Mouse (Mus musculus): ENCODE results near the gene Aldh1l1. TPM values are rescaled to one million over a fixed set of nuclear protein-coding genes. Genes with fewer than 3 reads are reported as not detected.

The Aldh1l1 gene
- polyA plus RNA-seq, 1 experiment from 2014 or later, result 1.2 TPM

GRCm38 (mm10) chr6:90501222-90501940 is 15.2 kb downstream of the Aldh1l1 start:
- Histone ChIP-seq H3K9ac (replicated peaks; ENCODE audit: low read length) (no peak overlapping the region), H3K4me3 (ENCODE audit: low read depth, low read length) (no peak overlapping the region), H3K27me3 (ENCODE audit: control insufficient read depth, insufficient read depth, low read length) (no peaks in the 10 kb centered on the region), H3K36me3 (replicated peaks; ENCODE audit: control insufficient read depth, insufficient read depth, low read depth, low read length) (no peaks in the 10 kb centered on the region), H3K9me3 (replicated peaks; ENCODE audit: control insufficient read depth, low read length) (no peaks in the 10 kb centered on the region), H3K27ac (replicated peaks; ENCODE audit: low read depth, low read length) (no peak overlapping the region), H3K4me1 (ENCODE audit: control insufficient read depth, insufficient read depth, low read length) (no peaks in the 10 kb centered on the region), H3K4me2 (ENCODE audit: low read depth, low read length) (no peak overlapping the region)
- DNase-seq (ENCODE audit: low spot score) (no peak), ATAC-seq (replicated peaks; ENCODE audit: insufficient number of reproducible peaks, low FRiP score, low TSS enrichment, low read depth) (no peak)
- 81% methylated on average over 8 of the region's 8 CpGs for WGBS

GRCm38 (mm10) chr6:90505906-90506305 is 19.7 kb downstream of the Aldh1l1 start:
- H3K4me3 ChIP-seq (ENCODE audit: low read depth, low read length), result no peak overlapping the region
- no peak overlapping the region for H3K9ac ChIP-seq (replicated peaks; ENCODE audit: low read length)
- no peaks in the 10 kb centered on the region for H3K9me3 ChIP-seq (replicated peaks; ENCODE audit: control insufficient read depth, low read length)
- ATAC-seq (replicated peaks; ENCODE audit: insufficient number of reproducible peaks, low FRiP score, low TSS enrichment, low read depth) (no peak), DNase-seq (ENCODE audit: low spot score) (no peak)
- H3K27ac ChIP-seq (replicated peaks; ENCODE audit: low read depth, low read length), result no peak overlapping the region
- no peaks in the 10 kb centered on the region for H3K4me1 ChIP-seq (ENCODE audit: control insufficient read depth, insufficient read depth, low read length)
- H3K27me3 ChIP-seq (ENCODE audit: control insufficient read depth, insufficient read depth, low read length), result no peaks in the 10 kb centered on the region
- no peaks in the 10 kb centered on the region for H3K36me3 ChIP-seq (replicated peaks; ENCODE audit: control insufficient read depth, insufficient read depth, low read depth, low read length)
- WGBS, result 64% methylated on average over 6 of the region's 6 CpGs
- H3K4me2 ChIP-seq (ENCODE audit: low read depth, low read length), result no peak overlapping the region

- Histone ChIP-seq H3K4me3 (ENCODE audit: low read depth, low read length) (no peak overlapping the region), H3K27ac (replicated peaks; ENCODE audit: low read depth, low read length) (no peak overlapping the region), H3K4me1 (ENCODE audit: control insufficient read depth, insufficient read depth, low read length) (no peaks in the 10 kb centered on the region), H3K36me3 (replicated peaks; ENCODE audit: control insufficient read depth, insufficient read depth, low read depth, low read length) (no peaks in the 10 kb centered on the region), H3K9me3 (replicated peaks; ENCODE audit: control insufficient read depth, low read length) (no peaks in the 10 kb centered on the region), H3K4me2 (ENCODE audit: low read depth, low read length) (no peak overlapping the region), H3K9ac (replicated peaks; ENCODE audit: low read length) (no peak overlapping the region), H3K27me3 (ENCODE audit: control insufficient read depth, insufficient read depth, low read length) (no peaks in the 10 kb centered on the region)
- 55% methylated on average over 16 of the region's 16 CpGs for WGBS
- DNase-seq (ENCODE audit: low spot score) (no peak), ATAC-seq (replicated peaks; ENCODE audit: insufficient number of reproducible peaks, low FRiP score, low TSS enrichment, low read depth) (no peak)
Measured at GRCm38 (mm10) chr6:90506673-90507311, 20.6 kb downstream of the Aldh1l1 start.

- Histone ChIP-seq H3K9ac (replicated peaks; ENCODE audit: low read length) (no peak overlapping the region), H3K27ac (replicated peaks; ENCODE audit: low read depth, low read length) (no peak overlapping the region), H3K4me2 (ENCODE audit: low read depth, low read length) (no peak overlapping the region), H3K36me3 (replicated peaks; ENCODE audit: control insufficient read depth, insufficient read depth, low read depth, low read length) (no peaks in the 10 kb centered on the region), H3K4me1 (ENCODE audit: control insufficient read depth, insufficient read depth, low read length) (no peaks in the 10 kb centered on the region), H3K27me3 (ENCODE audit: control insufficient read depth, insufficient read depth, low read length) (no peaks in the 10 kb centered on the region), H3K9me3 (replicated peaks; ENCODE audit: control insufficient read depth, low read length) (no peaks in the 10 kb centered on the region), H3K4me3 (ENCODE audit: low read depth, low read length) (no peak overlapping the region)
- ATAC-seq (replicated peaks; ENCODE audit: insufficient number of reproducible peaks, low FRiP score, low TSS enrichment, low read depth), result no peak
- no peak for DNase-seq (ENCODE audit: low spot score)
Measured at GRCm38 (mm10) chr6:90507443-90507842, 21.2 kb downstream of the Aldh1l1 start.

GRCm38 (mm10) chr6:90508197-90508624 is 22.0 kb downstream of the Aldh1l1 start:
- no peaks in the 10 kb centered on the region for H3K9me3 ChIP-seq (replicated peaks; ENCODE audit: control insufficient read depth, low read length)
- 29% methylated on average over 4 of the region's 4 CpGs for WGBS
- no peak overlapping the region for H3K4me2 ChIP-seq (ENCODE audit: low read depth, low read length)
- no peaks in the 10 kb centered on the region for H3K4me1 ChIP-seq (ENCODE audit: control insufficient read depth, insufficient read depth, low read length)
- no peak overlapping the region for H3K27ac ChIP-seq (replicated peaks; ENCODE audit: low read depth, low read length)
- H3K9ac ChIP-seq (replicated peaks; ENCODE audit: low read length), result no peak overlapping the region
- no peaks in the 10 kb centered on the region for H3K27me3 ChIP-seq (ENCODE audit: control insufficient read depth, insufficient read depth, low read length)
- peak; percentile 50; the same call in 1 of the 2 replicates for ATAC-seq (replicated peaks; ENCODE audit: insufficient number of reproducible peaks, low FRiP score, low TSS enrichment, low read depth)
- no peaks in the 10 kb centered on the region for H3K36me3 ChIP-seq (replicated peaks; ENCODE audit: control insufficient read depth, insufficient read depth, low read depth, low read length)
- no peak overlapping the region for H3K4me3 ChIP-seq (ENCODE audit: low read depth, low read length)
- peak; percentile 57 for DNase-seq (ENCODE audit: low spot score)

- Histone ChIP-seq H3K4me2 (ENCODE audit: low read depth, low read length) (no peak overlapping the region), H3K9ac (replicated peaks; ENCODE audit: low read length) (no peak overlapping the region), H3K9me3 (replicated peaks; ENCODE audit: control insufficient read depth, low read length) (no peaks in the 10 kb centered on the region), H3K36me3 (replicated peaks; ENCODE audit: control insufficient read depth, insufficient read depth, low read depth, low read length) (no peaks in the 10 kb centered on the region), H3K27ac (replicated peaks; ENCODE audit: low read depth, low read length) (no peak overlapping the region; the same call in 1 of the 2 replicates), H3K27me3 (ENCODE audit: control insufficient read depth, insufficient read depth, low read length) (no peaks in the 10 kb centered on the region), H3K4me1 (ENCODE audit: control insufficient read depth, insufficient read depth, low read length) (no peaks in the 10 kb centered on the region), H3K4me3 (ENCODE audit: low read depth, low read length) (no peak overlapping the region)
- ATAC-seq (replicated peaks; ENCODE audit: insufficient number of reproducible peaks, low FRiP score, low TSS enrichment, low read depth) (no peak), DNase-seq (ENCODE audit: low spot score) (no peak)
- WGBS, result 74% methylated on average over 6 of the region's 6 CpGs
Measured at GRCm38 (mm10) chr6:90509085-90509484, 22.9 kb downstream of the Aldh1l1 start.

- Histone ChIP-seq H3K27ac (replicated peaks; ENCODE audit: low read depth, low read length) (no peak overlapping the region), H3K9ac (replicated peaks; ENCODE audit: low read length) (no peak overlapping the region), H3K4me2 (ENCODE audit: low read depth, low read length) (no peak overlapping the region), H3K36me3 (replicated peaks; ENCODE audit: control insufficient read depth, insufficient read depth, low read depth, low read length) (no peaks in the 10 kb centered on the region), H3K9me3 (replicated peaks; ENCODE audit: control insufficient read depth, low read length) (no peaks in the 10 kb centered on the region), H3K4me1 (ENCODE audit: control insufficient read depth, insufficient read depth, low read length) (no peaks in the 10 kb centered on the region), H3K27me3 (ENCODE audit: control insufficient read depth, insufficient read depth, low read length) (no peaks in the 10 kb centered on the region), H3K4me3 (ENCODE audit: low read depth, low read length) (no peak overlapping the region)
- no peak for ATAC-seq (replicated peaks; ENCODE audit: insufficient number of reproducible peaks, low FRiP score, low TSS enrichment, low read depth)
- WGBS, result 87% methylated on average over 5 of the region's 5 CpGs
- DNase-seq (ENCODE audit: low spot score), result no peak
Measured at GRCm38 (mm10) chr6:90512416-90512815, 26.2 kb downstream of the Aldh1l1 start.

GRCm38 (mm10) chr6:90513074-90513856 is 27.0 kb downstream of the Aldh1l1 start:
- Histone ChIP-seq H3K36me3 (replicated peaks; ENCODE audit: control insufficient read depth, insufficient read depth, low read depth, low read length) (no peaks in the 10 kb centered on the region), H3K4me2 (ENCODE audit: low read depth, low read length) (no peak overlapping the region), H3K9me3 (replicated peaks; ENCODE audit: control insufficient read depth, low read length) (no peaks in the 10 kb centered on the region), H3K27me3 (ENCODE audit: control insufficient read depth, insufficient read depth, low read length) (no peaks in the 10 kb centered on the region), H3K27ac (replicated peaks; ENCODE audit: low read depth, low read length) (no peak overlapping the region), H3K4me1 (ENCODE audit: control insufficient read depth, insufficient read depth, low read length) (no peaks in the 10 kb centered on the region), H3K9ac (replicated peaks; ENCODE audit: low read length) (no peak overlapping the region), H3K4me3 (ENCODE audit: low read depth, low read length) (no peak overlapping the region)
- WGBS, result 76% methylated on average over 5 of the region's 5 CpGs
- no peak for ATAC-seq (replicated peaks; ENCODE audit: insufficient number of reproducible peaks, low FRiP score, low TSS enrichment, low read depth)
- no peak for DNase-seq (ENCODE audit: low spot score)

Data from embryonic facial prominence, embryonic 11.5 days (tissue).